8 mouse cellular contexts compared by ENCODE assay signal in the genomic region with DNA sequence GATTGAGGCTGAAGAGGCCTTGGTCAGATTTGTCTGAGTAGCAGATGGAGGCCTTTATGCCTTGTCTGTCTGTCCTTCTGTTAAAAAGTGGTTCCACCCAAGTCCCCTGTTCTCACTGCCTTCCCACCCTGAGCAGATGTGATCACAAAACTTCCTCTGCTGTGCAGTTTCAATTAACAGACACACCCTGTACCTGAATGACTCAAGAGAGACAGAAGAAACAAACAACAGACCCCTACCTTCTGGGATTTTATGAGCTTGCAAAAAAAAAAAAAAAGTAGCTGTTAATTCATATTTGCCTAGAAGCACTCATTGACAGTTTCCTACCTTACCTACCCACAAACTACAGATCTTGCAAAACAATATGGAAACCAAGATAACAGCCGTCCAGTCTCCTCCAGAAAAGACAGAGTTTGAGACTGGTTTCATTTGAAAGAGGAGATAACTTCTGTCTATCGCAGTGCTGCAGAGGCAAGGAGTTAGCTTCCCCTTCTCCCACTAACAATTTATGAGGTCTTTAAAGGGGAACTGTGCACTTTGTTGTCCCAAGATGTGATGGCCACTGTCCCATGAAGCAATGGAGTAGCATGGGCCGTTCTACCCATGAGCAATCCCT. TPM values are rescaled to one million over a fixed set of nuclear protein-coding genes. Genes with fewer than 3 reads are reported as not detected.
DNase-seq lines count a peak whose midpoint lies in the region; ATAC-seq and TF ChIP-seq lines count a peak whose summit lies in the region.

No protein-coding gene starts in this region.

- H3K4me2 ChIP-seq in heart, embryonic 13.5 days: peak overlapping the region; percentile 78
- peak overlapping the region; percentile 90 for H3K4me2 ChIP-seq in liver, embryonic 15.5 days

- H3K4me3 ChIP-seq in E14TG2a.4 (replicated peaks; ENCODE audit: low read length): peak overlapping the region; percentile 80; the same call in 1 of the 2 replicates
- H3K4me3 ChIP-seq in heart, embryonic 13.5 days: peak overlapping the region; percentile 78
- peak overlapping the region; percentile 64 for H3K4me3 ChIP-seq in liver, embryonic 15.5 days (replicated peaks)

- peak overlapping the region; percentile 96 for H3K9ac ChIP-seq in heart, embryonic 13.5 days
- no peak overlapping the region for H3K9ac ChIP-seq in liver, embryonic 15.5 days

- peak; percentile 68 for DNase-seq in CD4-positive helper T cell, adult 2 months (ENCODE audit: low read depth, low spot score)
- DNase-seq in frontal cortex, adult 2 months (ENCODE audit: extremely low spot score in 1 of 2, low spot score in 1 of 2): no peak
- DNase-seq in adrenal gland, postnatal 4 days (ENCODE audit: low spot score in 2 of 2): no peak
- DNase-seq in testis, postnatal 10 days (ENCODE audit: low spot score): no peak
- DNase-seq in kidney, adult 18-20 months: no peak

- ATAC-seq in heart, embryonic 13.5 days (ENCODE audit: extremely low read depth, insufficient number of reproducible peaks, low FRiP score, low TSS enrichment): no peak
- peak; percentile 65 for ATAC-seq in liver, embryonic 15.5 days (ENCODE audit: insufficient read depth)

- H3K36me3 ChIP-seq in E14TG2a.4 (ENCODE audit: insufficient read depth, low read length): no peaks in the 10 kb centered on the region
- peaks cover 17% of the 10 kb centered on the region for H3K36me3 ChIP-seq in heart, embryonic 13.5 days
- peaks cover 10% of the 10 kb centered on the region for H3K36me3 ChIP-seq in liver, embryonic 15.5 days (replicated peaks)

- H3K9me3 ChIP-seq in E14TG2a.4 (ENCODE audit: low read length): peaks cover 16% of the 10 kb centered on the region; the same call in 1 of the 2 replicates
- H3K9me3 ChIP-seq in heart, embryonic 13.5 days: no peaks in the 10 kb centered on the region
- no peaks in the 10 kb centered on the region for H3K9me3 ChIP-seq in liver, embryonic 15.5 days (replicated peaks)

- 49% methylated on average over 3 of the region's 3 CpGs for WGBS in heart, embryonic 13.5 days
- 14% methylated on average over 3 of the region's 3 CpGs for WGBS in liver, embryonic 15.5 days (ENCODE audit: insufficient replicate concordance)

- no peak for TF ChIP-seq CTCF in E14TG2a.4 (conservative IDR thresholded peaks at IDR 0.05; ENCODE audit: low read length)

- H3K27ac ChIP-seq in heart, embryonic 13.5 days (replicated peaks): peak overlapping the region; percentile 99
- peak overlapping the region; percentile 71; the same call in 1 of the 2 replicates for H3K27ac ChIP-seq in liver, embryonic 15.5 days (replicated peaks)

- peaks cover 22% of the 10 kb centered on the region for H3K4me1 ChIP-seq in E14TG2a.4 (replicated peaks; ENCODE audit: low read depth, low read length)
- H3K4me1 ChIP-seq in heart, embryonic 13.5 days: peaks cover 33% of the 10 kb centered on the region
- peaks cover 41% of the 10 kb centered on the region for H3K4me1 ChIP-seq in liver, embryonic 15.5 days (replicated peaks)

- H3K27me3 ChIP-seq in E14TG2a.4 (ENCODE audit: insufficient read depth, low read length): peaks cover 41% of the 10 kb centered on the region
- H3K27me3 ChIP-seq in heart, embryonic 13.5 days (replicated peaks): no peaks in the 10 kb centered on the region
- no peaks in the 10 kb centered on the region for H3K27me3 ChIP-seq in liver, embryonic 15.5 days

RNA-seq across cellular contexts. Expression of gene S1pr1, which starts 1.1 kb away (rescaled TPM):
- polyA plus RNA-seq in heart, embryonic 13.5 days (2015; fragmentation: Nextera tagmentation; extraction: Ambion mirVana): 76.9 and 80.8 TPM in 2 replicates
- polyA plus RNA-seq in liver, embryonic 15.5 days (2015; fragmentation: Nextera tagmentation; extraction: Ambion mirVana): 8.8 and 9.2 TPM in 2 replicates
- polyA plus RNA-seq in frontal cortex, adult 2 months (2012; rRNA removed): 159 and 175 TPM in 2 replicates
- 10 to 100 TPM; 25.4 to 25.8 TPM for total RNA-seq in adrenal gland, postnatal 4 days (2021)
